Mouse (Mus musculus) splenic B cell, adult 2 months (primary cell): ENCODE results near the gene Slc51b.

ENCODE experiments used
- DNase-seq: peaks from one replicate; pipeline ENCODE4 v3.0.0-alpha.2; 2011; ENCODE audit warnings: low read depth, low spot score
- H3K27me3 ChIP-seq: 2 replicates; pipeline ENCODE4 v1.6.1; 2012; ENCODE audit warnings: mild to moderate bottlenecking, low read length, moderate library complexity, mixed read lengths; ENCODE audit not compliant: control insufficient read depth, poor library complexity, insufficient read depth, severe bottlenecking
- H3K36me3 ChIP-seq: 2 replicates; pipeline ENCODE4 v1.6.1; 2012; ENCODE audit warnings: mild to moderate bottlenecking, low read length, moderate library complexity, mixed read lengths; ENCODE audit not compliant: control insufficient read depth, poor library complexity, insufficient read depth, severe bottlenecking

The Slc51b gene

DNA sequence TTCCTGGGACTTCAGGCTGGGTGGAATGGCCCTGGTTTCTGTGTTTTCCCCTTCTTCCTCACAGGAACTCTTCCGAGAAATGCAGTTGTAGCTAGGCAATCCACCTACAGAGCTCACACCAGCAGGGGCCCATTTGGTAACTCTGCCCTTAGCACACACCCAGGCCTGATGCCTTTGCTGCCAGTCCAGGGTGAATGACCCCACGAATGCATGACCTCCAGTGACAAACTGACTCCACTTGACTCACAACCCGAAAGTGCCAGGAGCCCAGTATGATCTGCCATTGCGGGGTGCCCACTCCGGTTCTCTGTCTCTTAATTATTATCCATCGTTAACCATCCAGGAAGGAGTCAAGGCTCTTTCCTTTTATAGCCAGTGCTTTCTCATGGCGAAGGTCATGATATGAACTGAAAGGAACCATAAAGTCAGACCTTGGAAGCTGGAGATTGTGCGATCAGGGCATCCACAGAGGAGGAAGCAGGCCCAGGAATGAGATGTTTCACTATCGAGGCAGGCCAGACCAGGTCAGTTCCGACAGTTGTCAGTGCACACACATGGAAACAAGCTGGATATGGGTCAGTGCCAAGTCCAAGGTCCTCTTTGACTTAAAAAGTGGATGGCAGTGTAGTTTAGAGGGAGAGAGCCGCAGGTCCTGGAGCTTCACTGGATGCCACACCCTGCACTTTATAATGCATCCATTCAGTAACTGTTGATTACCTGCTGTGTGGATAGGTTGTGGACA, at the start of gene Slc51b:
TSS of gene Slc51b (minus strand) at position 196 of the 742 bp plus-strand sequence.
- DNase-seq = no peak

DNA sequence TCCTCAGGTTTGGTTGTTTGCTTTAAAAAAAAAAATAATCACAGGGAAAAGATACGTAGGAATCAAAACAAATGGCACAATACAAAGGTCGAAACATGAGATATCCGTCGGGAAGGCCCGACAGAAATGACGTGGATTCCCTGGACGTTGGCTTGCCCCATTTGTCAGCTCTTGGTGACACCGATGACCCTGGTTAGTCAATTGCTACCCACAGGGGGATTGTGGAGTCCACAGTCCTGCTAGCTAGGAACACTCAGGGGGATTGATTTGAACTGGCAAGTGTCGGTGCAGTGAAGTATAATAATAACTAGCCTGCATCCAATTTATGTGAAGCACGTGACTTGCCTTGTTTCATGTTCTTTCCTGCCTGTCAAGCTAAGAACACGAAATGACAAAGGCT, 44.9 kb upstream of the Slc51b start:
- no peaks in the 10 kb centered on the region for H3K27me3 ChIP-seq
- peaks cover 12% of the 10 kb centered on the region; the same call in 1 of the 2 replicates for H3K36me3 ChIP-seq
- DNase-seq = no peak

More for the DNA sequence above, at the start of gene Slc51b:
- Histone ChIP-seq H3K27me3 (no peaks in the 10 kb centered on the region), H3K36me3 (no peaks in the 10 kb centered on the region)

DNA sequence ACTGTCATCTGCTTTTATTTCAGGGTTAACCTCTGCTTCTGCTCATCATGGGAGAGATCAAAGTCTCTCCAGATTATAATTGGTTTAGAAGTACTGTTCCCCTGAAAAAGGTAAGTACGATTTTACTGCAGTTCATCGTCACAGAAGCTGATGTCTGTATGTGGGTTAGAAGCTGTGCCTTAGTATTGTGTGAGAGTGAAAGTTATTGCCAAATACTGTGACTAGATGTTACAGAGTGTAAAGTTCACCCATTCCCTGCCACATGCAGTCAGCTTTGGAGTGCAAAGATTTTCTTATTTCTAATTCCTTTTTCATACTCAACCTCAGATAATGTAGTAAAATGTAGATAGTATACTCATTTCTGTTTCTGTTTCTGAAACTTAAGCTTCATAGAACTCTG, 42.5 kb upstream of the Slc51b start:
- no peak for DNase-seq
- no peaks in the 10 kb centered on the region for H3K27me3 ChIP-seq
- peaks cover 12% of the 10 kb centered on the region; the same call in 1 of the 2 replicates for H3K36me3 ChIP-seq

DNA sequence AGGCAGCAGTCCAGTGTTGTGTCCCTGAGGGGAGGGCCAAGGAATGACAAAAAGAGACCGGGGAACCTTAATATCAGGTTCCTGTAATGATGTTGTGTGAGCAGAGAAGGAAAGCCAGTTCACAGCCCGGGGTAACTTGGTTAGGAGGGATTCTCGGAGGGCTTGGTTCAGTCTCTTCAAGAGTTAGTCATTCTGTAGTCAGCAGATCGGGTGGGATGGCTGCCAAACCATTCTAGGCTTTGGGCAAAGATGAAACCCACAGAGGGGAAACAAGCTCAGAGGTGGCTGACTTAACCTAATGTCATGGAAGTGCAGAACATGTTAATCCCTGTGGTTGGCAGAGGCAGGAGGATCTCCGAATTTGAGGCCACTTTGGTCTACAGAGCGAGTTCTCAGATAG, 41.4 kb upstream of the Slc51b start:
- Histone ChIP-seq H3K36me3 (peaks cover 12% of the 10 kb centered on the region; the same call in 1 of the 2 replicates), H3K27me3 (no peaks in the 10 kb centered on the region)
- no peak for DNase-seq

DNA sequence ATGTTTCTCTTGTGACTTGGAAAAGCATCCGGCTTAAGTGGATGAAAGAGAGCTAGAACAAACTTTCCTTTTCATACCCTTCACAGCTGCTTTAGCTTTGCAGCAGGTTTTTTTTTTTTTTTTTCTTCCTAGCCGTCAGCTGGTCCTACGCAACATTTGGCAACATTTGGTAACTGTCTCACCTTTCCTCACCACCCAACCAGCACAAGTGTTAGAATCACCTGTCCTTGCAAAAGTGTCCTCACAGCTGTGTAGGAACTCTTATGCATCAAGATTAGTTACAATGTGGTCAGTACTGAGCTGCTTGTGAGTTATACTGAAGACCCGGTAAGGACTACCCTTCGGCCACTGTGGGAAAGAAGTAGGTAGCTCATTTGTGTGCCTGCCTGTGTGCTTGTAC, 39.8 kb upstream of the Slc51b start:
- Histone ChIP-seq H3K36me3 (peaks cover 8% of the 10 kb centered on the region; the same call in 1 of the 2 replicates), H3K27me3 (no peaks in the 10 kb centered on the region)
- no peak for DNase-seq

DNA sequence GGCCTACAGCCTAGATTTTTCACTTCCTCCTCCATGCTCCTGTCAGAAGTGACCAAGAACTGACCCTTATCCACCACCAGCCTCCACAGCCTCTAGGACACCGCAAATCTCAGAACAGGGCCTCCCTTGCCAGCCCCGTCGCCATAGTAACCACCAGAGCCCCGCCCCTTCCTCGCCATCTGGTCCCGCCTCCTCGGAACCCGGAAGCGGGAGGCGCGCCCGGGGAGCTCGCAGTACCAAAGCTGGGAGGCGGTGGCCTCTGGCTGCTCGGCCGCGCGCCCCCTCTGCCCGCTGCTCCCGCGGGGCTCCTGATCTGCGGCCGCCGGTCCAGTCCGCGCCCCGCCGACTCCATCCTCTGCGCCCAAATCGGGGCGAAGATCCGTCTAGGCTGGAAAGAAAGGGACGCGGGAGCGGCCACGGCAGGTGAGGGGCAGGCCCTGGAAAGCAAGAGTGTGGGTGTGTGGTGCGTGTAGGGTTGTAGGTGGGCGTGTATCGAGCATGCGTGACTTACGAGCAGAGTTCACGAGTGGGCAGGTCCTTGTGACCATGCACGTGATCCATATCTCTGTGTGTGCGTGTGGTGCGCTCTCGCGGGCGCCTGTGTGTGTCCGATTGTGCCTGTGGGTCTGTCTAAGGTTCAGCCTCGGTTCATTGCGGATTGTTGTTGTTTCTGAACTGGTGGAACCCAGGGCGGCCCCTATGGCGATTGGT, 38.1 kb upstream of the Slc51b start, which contains the start of gene Spg21:
TSS of gene Spg21 (plus strand) at position 216 of the 711 bp plus-strand sequence.
- peaks cover 3% of the 10 kb centered on the region; the same call in 1 of the 2 replicates for H3K36me3 ChIP-seq
- H3K27me3 ChIP-seq = no peaks in the 10 kb centered on the region
- DNase-seq = peak; percentile 95

DNA sequence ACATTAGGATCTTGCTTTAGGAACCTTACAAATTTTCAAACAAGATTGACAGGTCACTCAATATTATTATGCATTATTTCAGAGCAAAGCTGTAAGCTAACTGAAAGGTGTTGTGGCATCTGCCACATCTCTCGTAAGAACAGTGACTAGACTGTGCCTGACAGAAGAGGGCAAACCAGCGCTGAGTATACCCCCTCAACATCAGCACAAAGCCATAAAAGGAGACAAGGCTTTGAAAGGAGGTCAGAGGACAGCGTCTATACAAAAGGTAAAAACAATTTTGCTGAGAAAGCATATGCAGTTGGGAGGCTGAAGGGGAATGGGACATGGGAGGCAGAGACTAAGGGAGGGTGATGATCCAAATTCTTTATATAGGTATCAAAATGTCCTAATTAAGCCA, 37.4 kb upstream of the Slc51b start:
- no peak for DNase-seq
- no peaks in the 10 kb centered on the region for H3K27me3 ChIP-seq

DNA sequence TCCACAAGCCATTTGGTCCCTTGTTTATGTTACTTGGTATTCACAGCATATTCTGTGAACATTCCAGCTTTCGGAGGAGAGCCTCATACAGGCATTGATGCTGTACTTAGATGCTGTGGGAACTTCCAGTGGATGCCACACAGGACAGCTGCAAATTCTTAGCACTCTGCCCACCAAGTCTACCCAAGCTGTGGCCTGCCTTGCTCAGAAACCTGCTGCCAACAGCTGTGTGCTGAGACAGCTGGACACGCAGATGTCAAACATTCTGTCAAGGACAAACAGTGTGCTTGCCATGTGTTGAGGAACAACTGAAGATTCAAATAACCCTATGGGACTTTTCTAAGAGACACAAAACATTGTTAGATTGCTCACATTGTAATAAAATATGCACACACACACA, 36.2 kb upstream of the Slc51b start:
- no peaks in the 10 kb centered on the region for H3K27me3 ChIP-seq
- no peak for DNase-seq
- 0 out of 2 replicates have a peak, but pooled peaks cover 1% of the 10 kb centered on the region for H3K36me3 ChIP-seq

More for the DNA sequence above, 37.4 kb upstream of the Slc51b start:
- H3K36me3 ChIP-seq = no peaks in the 10 kb centered on the region

DNA sequence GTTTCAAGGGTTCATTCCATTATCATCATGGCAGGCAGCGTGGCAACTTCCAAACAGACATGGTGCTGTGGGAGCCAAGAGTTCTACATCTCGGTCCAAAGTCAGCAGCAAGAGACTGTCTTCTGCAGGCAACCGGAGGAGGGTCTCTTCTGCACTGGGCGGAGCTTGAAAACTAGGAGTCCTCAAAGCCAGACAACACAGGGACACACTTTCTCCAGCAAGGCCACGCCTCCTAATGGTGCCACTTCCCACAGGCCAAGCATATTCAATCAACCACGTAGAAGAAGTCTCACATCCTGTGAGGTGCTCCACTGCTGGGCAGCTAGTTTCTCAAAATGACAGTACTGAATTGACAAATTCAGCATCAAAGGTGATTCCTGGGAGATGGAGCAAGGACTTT, 25.2 kb upstream of the Slc51b start:
- H3K36me3 ChIP-seq = peaks cover 17% of the 10 kb centered on the region
- H3K27me3 ChIP-seq = no peaks in the 10 kb centered on the region
- DNase-seq = no peak

DNA sequence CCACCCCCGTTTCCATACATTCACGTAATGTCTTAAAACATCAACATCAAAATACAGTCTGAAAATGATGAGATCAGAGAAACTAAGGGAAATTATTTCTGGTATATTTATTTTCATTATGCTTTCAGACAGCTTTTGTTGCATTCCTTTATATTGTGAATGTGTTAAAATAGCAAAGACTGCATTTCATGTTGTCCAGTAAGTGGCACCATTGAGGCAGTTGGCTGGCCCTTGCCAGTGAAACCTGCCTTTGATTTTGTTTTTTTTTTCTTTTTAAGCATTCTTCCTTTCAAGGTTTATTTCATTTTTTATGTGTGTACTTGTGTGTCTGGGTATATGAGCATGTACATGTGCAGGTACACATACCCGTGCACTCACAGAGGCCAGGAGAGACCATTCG, 21.9 kb upstream of the Slc51b start:
- peaks cover 8% of the 10 kb centered on the region; the same call in 1 of the 2 replicates for H3K36me3 ChIP-seq
- no peak for DNase-seq
- no peaks in the 10 kb centered on the region for H3K27me3 ChIP-seq

DNA sequence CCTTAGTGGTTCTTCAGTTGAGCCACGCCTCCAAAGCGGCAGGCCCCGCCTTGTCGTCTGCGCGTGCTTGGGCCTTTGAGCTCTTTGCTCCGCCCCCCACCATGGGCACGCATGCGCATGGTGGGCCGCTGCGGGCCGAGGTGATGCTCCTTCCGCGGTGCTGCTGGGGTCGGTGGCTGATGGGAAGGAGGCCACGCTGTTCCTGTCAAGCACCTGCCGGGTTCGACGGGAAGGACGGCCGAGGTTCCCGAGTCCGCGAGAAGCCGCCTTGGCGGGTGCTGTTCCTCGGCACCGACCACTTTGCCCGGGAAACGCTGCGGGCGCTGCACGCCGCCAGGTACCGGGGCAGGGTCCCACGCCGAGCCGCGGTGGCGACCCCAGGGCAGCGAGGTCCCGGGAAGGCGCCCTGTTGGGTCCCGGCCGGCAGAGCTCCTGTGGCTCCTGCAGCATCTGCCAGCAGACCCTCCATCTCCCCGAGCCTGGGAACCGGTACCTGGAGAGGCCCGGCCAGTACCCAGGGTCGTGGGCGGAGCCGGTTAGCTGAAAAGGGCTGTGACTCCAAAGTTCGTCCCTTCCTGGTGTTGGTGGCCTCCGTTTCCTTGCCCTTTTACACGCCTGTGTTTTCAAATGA, 13.0 kb upstream of the Slc51b start, which contains the start of gene Mtfmt:
TSS of gene Mtfmt (plus strand) at position 112 of the 631 bp plus-strand sequence.
- DNase-seq = peak; percentile 97
- H3K36me3 ChIP-seq = no peaks in the 10 kb centered on the region
- H3K27me3 ChIP-seq = no peaks in the 10 kb centered on the region

DNA sequence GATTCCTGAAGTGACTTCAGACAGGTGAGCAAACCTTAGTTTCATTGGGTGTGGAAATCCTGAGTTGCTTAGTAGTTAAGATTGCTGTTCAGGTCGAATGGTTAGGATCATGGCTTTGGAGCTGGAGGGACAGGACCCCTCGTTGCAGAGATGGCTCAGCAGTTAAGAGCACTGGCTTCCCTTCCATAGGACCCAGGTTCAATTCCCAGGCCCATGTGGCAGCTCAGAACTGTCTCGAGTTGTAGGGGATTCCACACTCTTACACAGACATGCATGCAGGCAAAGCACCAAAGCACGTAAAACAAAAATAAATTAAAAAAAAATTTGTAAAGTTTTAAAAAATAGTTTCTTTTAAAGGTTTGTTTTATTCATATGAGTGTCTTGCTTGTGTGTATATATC, 12.5 kb upstream of the Slc51b start:
- no peaks in the 10 kb centered on the region for H3K36me3 ChIP-seq
- no peaks in the 10 kb centered on the region for H3K27me3 ChIP-seq
- DNase-seq = peak; percentile 9

DNA sequence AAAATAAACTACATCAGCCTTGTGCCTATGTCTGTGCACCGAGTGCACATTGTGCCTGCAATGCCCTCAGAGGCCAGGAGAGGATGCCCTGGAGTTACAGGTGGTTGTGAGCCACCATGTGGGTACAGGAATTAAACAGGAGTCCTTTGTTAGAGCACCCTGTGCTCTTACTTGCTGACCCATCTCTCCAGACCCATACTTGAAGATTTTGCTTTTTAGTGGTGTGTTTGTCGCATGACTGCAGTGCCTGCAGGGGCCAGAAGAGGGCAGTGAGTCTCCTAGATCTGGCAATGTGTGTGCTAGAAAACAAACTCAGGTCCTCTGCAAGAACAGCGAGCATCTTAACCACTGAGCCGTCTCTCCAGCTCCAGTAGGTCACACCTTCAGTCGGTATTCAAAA, 11.4 kb upstream of the Slc51b start:
- DNase-seq = peak; percentile 64
- H3K36me3 ChIP-seq = no peaks in the 10 kb centered on the region
- no peaks in the 10 kb centered on the region for H3K27me3 ChIP-seq

DNA sequence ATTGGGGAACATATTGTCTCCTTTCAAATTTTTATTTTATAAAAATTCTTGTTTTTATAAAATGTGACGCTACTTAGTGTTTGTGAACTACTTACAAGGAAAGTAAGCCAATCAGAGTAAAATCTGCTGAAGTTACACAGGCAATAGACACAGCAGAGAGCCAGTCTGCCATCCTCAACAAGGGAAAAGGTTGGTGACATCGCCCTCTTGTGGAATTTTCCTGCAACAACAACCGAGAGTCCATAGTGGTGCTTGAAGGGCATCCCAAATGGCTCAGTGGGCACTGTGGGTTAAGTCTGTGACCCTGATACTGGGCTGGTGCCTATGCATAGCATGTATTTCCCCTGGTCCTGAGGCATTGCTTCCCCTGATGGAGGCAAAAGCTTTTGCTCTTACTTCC, 9.5 kb upstream of the Slc51b start:
- H3K36me3 ChIP-seq = no peaks in the 10 kb centered on the region
- peak; percentile 87 for DNase-seq
- H3K27me3 ChIP-seq = no peaks in the 10 kb centered on the region

DNA sequence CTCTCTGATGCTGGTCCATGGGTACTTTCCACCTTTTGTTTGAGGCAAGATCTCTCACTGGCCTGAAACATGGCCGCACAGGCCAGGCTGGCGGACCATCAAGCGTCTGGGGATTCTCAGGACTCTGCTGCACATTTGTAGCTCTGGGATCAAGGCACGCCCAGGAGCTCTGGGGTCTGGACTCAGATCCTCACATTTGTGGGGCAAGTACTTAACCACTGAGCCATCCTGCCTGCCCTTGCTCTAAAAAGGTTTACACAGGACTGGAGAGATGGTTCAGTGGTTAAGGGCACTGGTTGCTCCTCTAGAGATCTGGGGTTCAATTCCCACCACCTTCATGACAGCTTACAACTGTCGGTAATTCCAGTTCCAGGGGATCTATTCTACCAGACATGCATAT, 8.2 kb upstream of the Slc51b start:
- no peaks in the 10 kb centered on the region for H3K36me3 ChIP-seq
- H3K27me3 ChIP-seq = no peaks in the 10 kb centered on the region
- no peak for DNase-seq
